Mouse (Mus musculus): Measurements from ENCODE around the gene Cplx3. TPM values are rescaled to one million over a fixed set of nuclear protein-coding genes. Genes with fewer than 3 reads are reported as not detected.

Cplx3 gene
- total and polyA plus RNA-seq, 3 experiments = 0.09 TPM; not detected in 2

DNA sequence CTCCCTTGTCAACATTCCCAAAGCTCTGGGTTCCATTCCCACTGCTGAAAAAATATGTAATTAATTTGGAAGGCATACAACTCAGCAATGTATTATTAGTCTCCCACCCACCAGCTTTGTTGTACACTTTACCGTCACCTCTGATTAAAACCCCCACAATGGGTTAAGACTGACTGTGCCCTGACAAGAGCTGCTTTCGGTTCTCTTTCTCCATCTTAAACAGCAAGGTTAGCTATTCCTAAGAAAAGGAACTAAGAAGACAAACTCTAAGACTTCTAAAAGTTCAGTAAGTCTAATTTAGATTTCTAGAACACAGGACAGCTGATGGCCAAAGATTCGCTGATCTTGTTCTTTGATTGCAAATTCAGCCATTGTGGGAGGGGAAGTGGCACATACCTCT lies 48.9 kb downstream of the Cplx3 start:
- H3K27ac ChIP-seq (ENCODE audit: insufficient read depth, low read depth) = no peak overlapping the region
- H3K9me3 ChIP-seq (replicated peaks; ENCODE audit: low read length) = no peaks in the 10 kb centered on the region
- 0 out of 2 replicates have a peak overlapping the region, but pooled peaks have one; percentile 14 for H3K9ac ChIP-seq (ENCODE audit: insufficient read depth, low read depth)
- dilution Hi-C loops (cut with MboI; ENCODE audit: extremely low pct_ligation_motif_present, extremely low pct_unique_long_range_greater_than_20kb, low sequenced_read_pairs) (no loop called here), in situ Hi-C loops (cut with MboI; ENCODE audit: low pct_ligation_motif_present, low pct_unique_long_range_greater_than_20kb, low sequenced_read_pairs) (no loop called here)
- TF ChIP-seq TBP (conservative IDR thresholded peaks at IDR 0.05; ENCODE audit: low read depth, low read length) (0 out of 2 replicates have a peak, but pooled peaks have one; percentile 30), IRF4 (IDR thresholded peaks at IDR 0.05; ENCODE audit: low read depth, low read length) (peak; percentile 85), SIN3A (IDR thresholded peaks at IDR 0.05; ENCODE audit: low read length) (0 out of 2 replicates have a peak, but pooled peaks have one; percentile 12), EP300 (IDR thresholded peaks at IDR 0.05; ENCODE audit: low read length) (peak; percentile 66), MXI1 (IDR thresholded peaks at IDR 0.05; ENCODE audit: low read depth, low read length) (0 out of 2 replicates have a peak, but pooled peaks have one; percentile 24), KAT2A (IDR thresholded peaks at IDR 0.05; ENCODE audit: insufficient replicate concordance, low read length) (no peak), MAZ (IDR thresholded peaks at IDR 0.05; ENCODE audit: low read depth, low read length) (no peak)
- peak overlapping the region; percentile 57; the same call in 1 of the 2 replicates for H3K4me2 ChIP-seq (ENCODE audit: insufficient read depth, low read depth, poor library complexity, severe bottlenecking)
- no peak for DNase-seq (ENCODE audit: extremely low read depth)
- H3K4me3 ChIP-seq (replicated peaks in 1 of 3; ENCODE audit: low read depth in 2 of 3, low read length in 2 of 3, poor library complexity in 1 of 3) = no peak overlapping the region
- no peaks in the 10 kb centered on the region for H3K27me3 ChIP-seq (replicated peaks)
- H3K36me3 ChIP-seq (replicated peaks in 1 of 2; ENCODE audit: control insufficient read depth in 1 of 2, insufficient read depth in 1 of 2, low read length in 1 of 2) = no peaks in the 10 kb centered on the region
- peaks cover 8 to 48% of the 10 kb centered on the region in 2 experiments for H3K4me1 ChIP-seq (ENCODE audit: control insufficient read depth in 1 of 2, insufficient read depth in 2 of 2)
- H3K79me2 ChIP-seq (replicated peaks; ENCODE audit: control insufficient read depth, extremely low read depth, insufficient read depth, poor library complexity, severe bottlenecking) = peaks cover 11% of the 10 kb centered on the region

GRCm38 (mm10) chr9:57554753-57555152 lies 51.3 kb downstream of the Cplx3 start:
- DNase-seq (ENCODE audit: extremely low read depth) = no peak
- no peak overlapping the region for H3K4me2 ChIP-seq (ENCODE audit: insufficient read depth, low read depth, poor library complexity, severe bottlenecking)
- TF ChIP-seq NRF1 (IDR thresholded peaks at IDR 0.05; ENCODE audit: low read depth, low read length) = no peak
- TF ChIP-seq E2F4 (IDR thresholded peaks at IDR 0.05; ENCODE audit: insufficient replicate concordance, low read depth, low read length) = no peak
- no peak for TF ChIP-seq ETS1 (conservative IDR thresholded peaks at IDR 0.05; ENCODE audit: low read depth, low read length)
- TF ChIP-seq SIN3A (IDR thresholded peaks at IDR 0.05; ENCODE audit: low read length) = no peak
- TF ChIP-seq KAT2A (IDR thresholded peaks at IDR 0.05; ENCODE audit: insufficient replicate concordance, low read length) = no peak
- no peak for TF ChIP-seq ZMIZ1 (IDR thresholded peaks at IDR 0.05; ENCODE audit: low read depth, low read length)
- TF ChIP-seq MEF2A (IDR thresholded peaks at IDR 0.05; ENCODE audit: borderline replicate concordance, low read depth, low read length) = no peak
- TF ChIP-seq CHD2 (IDR thresholded peaks at IDR 0.05; ENCODE audit: low read length) = no peak
- TF ChIP-seq MAZ (IDR thresholded peaks at IDR 0.05; ENCODE audit: low read depth, low read length) = no peak
- no peak for TF ChIP-seq USF2 (conservative IDR thresholded peaks at IDR 0.05; ENCODE audit: low read depth, low read length)
- no peak for TF ChIP-seq POLR2A (IDR thresholded peaks at IDR 0.05; ENCODE audit: low read depth, low read length)
- TF ChIP-seq RAD21 (IDR thresholded peaks at IDR 0.05; ENCODE audit: low read depth, low read length) = no peak
- no peak overlapping the region for H3K9ac ChIP-seq (ENCODE audit: insufficient read depth, low read depth)
- dilution Hi-C loops (cut with MboI; ENCODE audit: extremely low pct_ligation_motif_present, extremely low pct_unique_long_range_greater_than_20kb, low sequenced_read_pairs) (no loop called here), in situ Hi-C loops (cut with MboI; ENCODE audit: low pct_ligation_motif_present, low pct_unique_long_range_greater_than_20kb, low sequenced_read_pairs) (no loop called here)
- H3K36me3 ChIP-seq (replicated peaks in 1 of 2; ENCODE audit: control insufficient read depth in 1 of 2, insufficient read depth in 1 of 2, low read length in 1 of 2) = peaks cover 7 to 13% of the 10 kb centered on the region in 2 experiments
- H3K27ac ChIP-seq (ENCODE audit: insufficient read depth, low read depth) = no peak overlapping the region
- peaks cover 8 to 49% of the 10 kb centered on the region in 2 experiments for H3K4me1 ChIP-seq (ENCODE audit: control insufficient read depth in 1 of 2, insufficient read depth in 2 of 2)
- no peaks in the 10 kb centered on the region for H3K27me3 ChIP-seq (replicated peaks)
- no peaks in the 10 kb centered on the region for H3K79me2 ChIP-seq (replicated peaks; ENCODE audit: control insufficient read depth, extremely low read depth, insufficient read depth, poor library complexity, severe bottlenecking)
- H3K9me3 ChIP-seq (replicated peaks; ENCODE audit: low read length) = no peaks in the 10 kb centered on the region
- H3K4me3 ChIP-seq (replicated peaks in 1 of 3; ENCODE audit: low read depth in 2 of 3, low read length in 2 of 3, poor library complexity in 1 of 3) = no peak overlapping the region
